Mouse (Mus musculus) neural tube, embryonic 11.5 days (tissue): ENCODE measurements around the gene Cyfip2. TPM values are rescaled to one million over a fixed set of nuclear protein-coding genes. Genes with fewer than 3 reads are reported as not detected.

Source experiments
- ATAC-seq: fragments of 200-750 bp; cut with Nextera tagmentation; 2 replicates; pipeline ENCODE4 v1.8.0; 2017; ENCODE audit warnings: moderate number of reproducible peaks, mild to moderate bottlenecking, moderate TSS enrichment, moderate library complexity; ENCODE audit not compliant: insufficient read depth, low FRiP score, low TSS enrichment
- DNase-seq: peaks from one replicate; pipeline ENCODE4 v3.0.0-alpha.2; 2015; ENCODE audit warnings: low spot score
- H3K27ac ChIP-seq: fragments of 300-500 bp; sonication (generic); 2 replicates; pipeline ENCODE4 v1.5.1; 2014; ENCODE audit warnings: low read depth, mild to moderate bottlenecking, low read length
- H3K27me3 ChIP-seq: fragments of 300-500 bp; sonication (generic); 2 replicates; pipeline ENCODE4 v1.6.1; 2014; ENCODE audit warnings: mild to moderate bottlenecking, low read length, mixed read lengths; ENCODE audit not compliant: control insufficient read depth, insufficient read depth
- H3K36me3 ChIP-seq: fragments of 300-500 bp; sonication (generic); 2 replicates; pipeline ENCODE4 v1.6.1; 2014; ENCODE audit warnings: mild to moderate bottlenecking, low read length, moderate library complexity, mixed read lengths; ENCODE audit not compliant: control insufficient read depth, insufficient read depth
- H3K4me1 ChIP-seq: fragments of 300-500 bp; sonication (generic); 2 replicates; pipeline ENCODE4 v1.6.1; 2014; ENCODE audit warnings: low read length, mixed read lengths; ENCODE audit not compliant: control insufficient read depth, insufficient read depth
- H3K4me2 ChIP-seq: fragments of 300-500 bp; sonication (generic); 2 replicates; pipeline ENCODE4 v1.6.1; 2014; ENCODE audit warnings: low read depth, mild to moderate bottlenecking, moderate library complexity
- H3K4me3 ChIP-seq: fragments of 300-500 bp; sonication (generic); 2 replicates; pipeline ENCODE4 v1.5.1; 2014; ENCODE audit warnings: low read depth, low read length
- H3K9ac ChIP-seq: fragments of 300-500 bp; sonication (generic); 2 replicates; pipeline ENCODE4 v1.6.1; 2014; ENCODE audit warnings: mild to moderate bottlenecking, low read length
- H3K9me3 ChIP-seq: fragments of 300-500 bp; sonication (generic); 2 replicates; pipeline ENCODE4 v1.6.1; 2016; ENCODE audit warnings: low read length; ENCODE audit not compliant: control insufficient read depth
- WGBS: fragments of 180-500 bp; shearing (Covaris S2); extraction: QIAGEN DNeasy Blood & Tissue Kit; methylation state at CpG from one replicate; pipeline ENCODE4 v1.1.7; 2014; 5-methylcytosine and 5-hydroxymethylcytosine counted together
- polyA plus RNA-seq: library from polyadenylated mRNA; unstranded; fragments of >200 nt; fragmentation: Nextera tagmentation; extraction: Ambion mirVana; gene quantifications from 2 replicates; pipeline ENCODE4 v1.2.1, GENCODE M21; 2014

Cyfip2 gene
- polyA plus RNA-seq, 1 experiment from 2014 or later = 66.4 TPM

- peaks cover 8% of the 10 kb centered on the region for H3K36me3 ChIP-seq
- H3K27ac ChIP-seq = no peak overlapping the region
- 88% methylated on average over 11 of the region's 11 CpGs for WGBS
Measured at GRCm38 (mm10) chr11:46263291-46263690, 49.4 kb downstream of the Cyfip2 start.

GRCm38 (mm10) chr11:46262854-46263253 is 49.8 kb downstream of the Cyfip2 start:
- H3K4me1 ChIP-seq = no peaks in the 10 kb centered on the region
- 83% methylated on average over 3 of the region's 3 CpGs for WGBS
- DNase-seq (no peak), ATAC-seq (no peak)
- no peaks in the 10 kb centered on the region for H3K9me3 ChIP-seq
- H3K4me3 ChIP-seq = no peak overlapping the region
- H3K27me3 ChIP-seq = no peaks in the 10 kb centered on the region
- H3K4me2 ChIP-seq = no peak overlapping the region
- peaks cover 6% of the 10 kb centered on the region for H3K36me3 ChIP-seq
- no peak overlapping the region for H3K27ac ChIP-seq
- H3K9ac ChIP-seq = no peak overlapping the region

More at GRCm38 (mm10) chr11:46263291-46263690, 49.4 kb downstream of the Cyfip2 start:
- Histone ChIP-seq H3K4me2 (no peak overlapping the region), H3K4me3 (no peak overlapping the region), H3K4me1 (no peaks in the 10 kb centered on the region), H3K9ac (no peak overlapping the region), H3K27me3 (no peaks in the 10 kb centered on the region), H3K9me3 (no peaks in the 10 kb centered on the region)
- no peak for ATAC-seq
- no peak for DNase-seq

- H3K36me3 ChIP-seq = no peaks in the 10 kb centered on the region; the same call in 1 of the 2 replicates
- no peak for ATAC-seq
Measured at GRCm38 (mm10) chr11:46258749-46259148, 53.9 kb downstream of the Cyfip2 start.

GRCm38 (mm10) chr11:46258207-46258606 is 54.5 kb downstream of the Cyfip2 start:
- no peaks in the 10 kb centered on the region for H3K9me3 ChIP-seq
- no peak overlapping the region for H3K9ac ChIP-seq
- H3K27ac ChIP-seq = no peak overlapping the region
- ATAC-seq (no peak), DNase-seq (no peak)
- H3K36me3 ChIP-seq = no peaks in the 10 kb centered on the region; the same call in 1 of the 2 replicates
- no peak overlapping the region for H3K4me2 ChIP-seq
- 66% methylated on average over 4 of the region's 4 CpGs for WGBS
- no peaks in the 10 kb centered on the region for H3K27me3 ChIP-seq
- no peaks in the 10 kb centered on the region for H3K4me1 ChIP-seq
- H3K4me3 ChIP-seq = no peak overlapping the region

More at GRCm38 (mm10) chr11:46258749-46259148, 53.9 kb downstream of the Cyfip2 start:
- Histone ChIP-seq H3K4me3 (no peak overlapping the region), H3K4me2 (no peak overlapping the region), H3K9me3 (no peaks in the 10 kb centered on the region), H3K27me3 (no peaks in the 10 kb centered on the region), H3K4me1 (no peaks in the 10 kb centered on the region), H3K27ac (no peak overlapping the region), H3K9ac (no peak overlapping the region)
- DNase-seq = no peak
- 93% methylated on average over 8 of the region's 8 CpGs for WGBS

GRCm38 (mm10) chr11:46255291-46255690 is 57.4 kb downstream of the Cyfip2 start:
- ATAC-seq = no peak
- Histone ChIP-seq H3K27ac (no peak overlapping the region), H3K9me3 (no peaks in the 10 kb centered on the region), H3K4me3 (no peak overlapping the region), H3K36me3 (no peaks in the 10 kb centered on the region; the same call in 1 of the 2 replicates), H3K4me2 (no peak overlapping the region), H3K27me3 (no peaks in the 10 kb centered on the region), H3K4me1 (no peaks in the 10 kb centered on the region), H3K9ac (no peak overlapping the region)
- no peak for DNase-seq
- WGBS = 85% methylated on average over 2 of the region's 2 CpGs

GRCm38 (mm10) chr11:46251994-46252393 is 60.7 kb downstream of the Cyfip2 start:
- Histone ChIP-seq H3K4me1 (no peaks in the 10 kb centered on the region), H3K4me3 (no peak overlapping the region), H3K9me3 (no peaks in the 10 kb centered on the region), H3K9ac (no peak overlapping the region), H3K27ac (no peak overlapping the region), H3K4me2 (no peak overlapping the region), H3K36me3 (peaks cover 4% of the 10 kb centered on the region; the same call in 1 of the 2 replicates), H3K27me3 (no peaks in the 10 kb centered on the region)
- DNase-seq (peak; percentile 66), ATAC-seq (no peak)
- 39% methylated on average over 7 of the region's 7 CpGs for WGBS

GRCm38 (mm10) chr11:46248352-46248751 is 64.3 kb downstream of the Cyfip2 start:
- H3K9ac ChIP-seq = no peak overlapping the region
- no peaks in the 10 kb centered on the region for H3K9me3 ChIP-seq
- DNase-seq = no peak
- H3K27ac ChIP-seq = no peak overlapping the region
- no peaks in the 10 kb centered on the region for H3K27me3 ChIP-seq
- no peak overlapping the region for H3K4me3 ChIP-seq
- no peak overlapping the region for H3K4me2 ChIP-seq
- ATAC-seq = no peak
- H3K36me3 ChIP-seq = peaks cover 5% of the 10 kb centered on the region; the same call in 1 of the 2 replicates
- WGBS = 90% methylated on average over 3 of the region's 3 CpGs
- H3K4me1 ChIP-seq = no peaks in the 10 kb centered on the region

- ATAC-seq = no peak
Measured at GRCm38 (mm10) chr11:46246393-46246792, 66.3 kb downstream of the Cyfip2 start.

GRCm38 (mm10) chr11:46245926-46246325 is 66.7 kb downstream of the Cyfip2 start:
- Histone ChIP-seq H3K27ac (no peak overlapping the region), H3K9me3 (no peaks in the 10 kb centered on the region), H3K9ac (no peak overlapping the region), H3K4me1 (no peaks in the 10 kb centered on the region), H3K27me3 (no peaks in the 10 kb centered on the region), H3K4me3 (no peak overlapping the region), H3K36me3 (peaks cover 5% of the 10 kb centered on the region; the same call in 1 of the 2 replicates), H3K4me2 (no peak overlapping the region)
- DNase-seq (no peak), ATAC-seq (no peak)
- 76% methylated on average over 8 of the region's 8 CpGs for WGBS

More at GRCm38 (mm10) chr11:46246393-46246792, 66.3 kb downstream of the Cyfip2 start:
- Histone ChIP-seq H3K36me3 (peaks cover 5% of the 10 kb centered on the region; the same call in 1 of the 2 replicates), H3K4me1 (no peaks in the 10 kb centered on the region), H3K27me3 (no peaks in the 10 kb centered on the region), H3K27ac (no peak overlapping the region), H3K4me3 (no peak overlapping the region), H3K9ac (no peak overlapping the region), H3K4me2 (no peak overlapping the region), H3K9me3 (no peaks in the 10 kb centered on the region)
- no peak for DNase-seq
- 88% methylated on average over 7 of the region's 7 CpGs for WGBS
